Mouse (Mus musculus) hematopoietic multipotent progenitor cell, adult 10-12 weeks (in vitro differentiated cells): ENCODE measurements around the gene Dbx2. TPM values are rescaled to one million over a fixed set of nuclear protein-coding genes. Genes with fewer than 3 reads are reported as not detected.

ENCODE experiments used
- polyA plus RNA-seq: library from polyadenylated mRNA; stranded (reverse); fragments of >175 nt; gene quantifications from 2 replicates; pipeline ENCODE4 v1.2.3, GENCODE M21; 2012; ENCODE audit warnings: low replicate concordance

Gene Dbx2
- not detected in 2 replicates for polyA plus RNA-seq

DNA sequence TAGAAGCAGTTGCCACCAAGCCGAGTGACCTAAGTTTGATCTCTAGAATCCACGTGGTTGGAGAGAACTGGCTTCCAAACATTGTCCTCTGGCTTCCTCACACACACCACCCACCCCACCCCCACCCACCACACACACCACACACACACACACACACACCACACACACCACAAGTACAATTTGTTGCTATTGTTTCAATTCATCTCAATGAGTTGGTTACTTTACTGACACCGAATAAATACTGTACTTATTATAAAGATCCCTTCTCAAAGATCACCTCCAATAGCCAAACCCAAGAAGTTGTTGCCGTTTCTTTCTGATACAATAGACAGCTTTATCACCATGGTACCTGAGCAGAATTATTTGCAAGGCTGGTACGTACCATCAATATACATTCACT is at the start of gene Dbx2:
Gene Dbx2, minus strand, starts transcription at position 101 of the 400 bp plus-strand sequence.

Other genes starting within 250 kb of the Dbx2 start
- not detected in 2 replicates for gene Nell2, start 127.4 kb downstream of the Dbx2 start, polyA plus RNA-seq
- 5.6 and 8.4 TPM in 2 replicates for gene Ano6, start 134.9 kb upstream of the Dbx2 start, polyA plus RNA-seq